Mouse (Mus musculus) olfactory bulb, adult 2 months (tissue): Measurements from ENCODE around the gene 2210011C24Rik.

Source experiments
- CTCF ChIP-seq: fragments of 200-500 bp; IDR thresholded peaks from 2 replicates; pipeline ENCODE4 v1.5.1; 2012; ENCODE audit warnings: low read depth, mild to moderate bottlenecking, low read length, moderate library complexity; ENCODE audit not compliant: insufficient read depth
- POLR2A ChIP-seq: fragments of 200-500 bp; IDR thresholded peaks from 2 replicates; pipeline ENCODE4 v1.6.1; 2012; ENCODE audit warnings: mild to moderate bottlenecking, low read depth, low read length, moderate library complexity; ENCODE audit not compliant: insufficient read depth

GRCm38 (mm10) chr8:84021569-84021968, 9.6 kb upstream of the 2210011C24Rik start:
- TF ChIP-seq CTCF = no peak
- TF ChIP-seq POLR2A = no peak
